Mouse (Mus musculus) midbrain, embryonic 16.5 days (tissue): Measurements from ENCODE around the gene Ggct. TPM values are rescaled to one million over a fixed set of nuclear protein-coding genes. Genes with fewer than 3 reads are reported as not detected.

Source experiments
- ATAC-seq: fragments of 200-750 bp; cut with Nextera tagmentation; 2 replicates; pipeline ENCODE4 v1.8.0; 2017; ENCODE audit warnings: moderate TSS enrichment
- H3K27ac ChIP-seq: fragments of 300-500 bp; sonication (generic); 2 replicates; pipeline ENCODE4 v1.5.1; 2014; ENCODE audit warnings: mild to moderate bottlenecking, low read length, mixed read lengths
- H3K27me3 ChIP-seq: fragments of 300-500 bp; sonication (generic); 2 replicates; pipeline ENCODE4 v1.6.1; 2014; ENCODE audit warnings: low read depth, low read length, mixed read lengths; ENCODE audit not compliant: control insufficient read depth, insufficient read depth
- H3K36me3 ChIP-seq: fragments of 300-500 bp; sonication (generic); 2 replicates; pipeline ENCODE4 v1.6.1; 2014; ENCODE audit warnings: mild to moderate bottlenecking, low read length, moderate library complexity, mixed read lengths; ENCODE audit not compliant: control insufficient read depth, insufficient read depth
- H3K4me1 ChIP-seq: fragments of 300-500 bp; sonication (generic); 2 replicates; pipeline ENCODE4 v1.6.1; 2014; ENCODE audit warnings: mild to moderate bottlenecking, low read length, mixed read lengths; ENCODE audit not compliant: control insufficient read depth, insufficient read depth
- H3K4me2 ChIP-seq: fragments of 300-500 bp; sonication (generic); 2 replicates; pipeline ENCODE4 v1.6.1; 2014; ENCODE audit warnings: mild to moderate bottlenecking, low read length, mixed read lengths
- H3K4me3 ChIP-seq: fragments of 300-500 bp; sonication (generic); 2 replicates; pipeline ENCODE4 v1.5.1; 2014; ENCODE audit warnings: low read depth, mild to moderate bottlenecking, low read length, moderate library complexity, mixed read lengths
- H3K9ac ChIP-seq: fragments of 300-500 bp; sonication (generic); 2 replicates; pipeline ENCODE4 v1.6.1; 2014; ENCODE audit warnings: low read depth, low read length, mixed read lengths
- H3K9me3 ChIP-seq: fragments of 300-500 bp; sonication (generic); replicated peaks from 2 replicates; pipeline ENCODE4 v1.6.1; 2014; ENCODE audit warnings: mild to moderate bottlenecking, low read length, mixed read lengths; ENCODE audit not compliant: control insufficient read depth, poor library complexity, severe bottlenecking
- WGBS: fragments of 180-500 bp; shearing (Covaris S2); extraction: QIAGEN DNeasy Blood & Tissue Kit; methylation state at CpG from one replicate; pipeline ENCODE4 v1.1.7; 2014; 5-methylcytosine and 5-hydroxymethylcytosine counted together
- polyA plus RNA-seq: library from polyadenylated mRNA; unstranded; fragments of >200 nt; fragmentation: Nextera tagmentation; extraction: Ambion mirVana; gene quantifications from 2 replicates; pipeline ENCODE4 v1.2.1, GENCODE M21; 2015

Gene Ggct
- 13.6 and 14.5 TPM in 2 replicates for polyA plus RNA-seq

GRCm38 (mm10) chr6:54992734-54993260, at the start of gene Ggct:
TSS of gene Ggct (minus strand) at chr6:54992950.
- peak; percentile 100 for ATAC-seq
- Histone ChIP-seq H3K4me1 (peaks cover 6% of the 10 kb centered on the region), H3K36me3 (no peaks in the 10 kb centered on the region), H3K27me3 (no peaks in the 10 kb centered on the region), H3K9me3 (no peaks in the 10 kb centered on the region), H3K4me2 (peak within 1 kb of the TSS; percentile 65), H3K9ac (peak within 1 kb of the TSS; percentile 77), H3K4me3 (peak within 1 kb of the TSS; percentile 66), H3K27ac (peak within 1 kb of the TSS; percentile 64)
- under 1% methylated on average over 41 of the region's 41 CpGs for WGBS

- ATAC-seq: no peak
- H3K27ac ChIP-seq: no peak overlapping the region
- H3K27me3 ChIP-seq: no peaks in the 10 kb centered on the region
- H3K4me1 ChIP-seq: peaks cover 27% of the 10 kb centered on the region
- no peak overlapping the region for H3K4me3 ChIP-seq
- H3K36me3 ChIP-seq: no peaks in the 10 kb centered on the region
- 76% methylated on average over 1 of the region's 1 CpGs for WGBS
- H3K9ac ChIP-seq: no peak overlapping the region
- H3K9me3 ChIP-seq: no peaks in the 10 kb centered on the region
- H3K4me2 ChIP-seq: no peak overlapping the region
Measured at GRCm38 (mm10) chr6:55040031-55040430, 47.3 kb upstream of the Ggct start.

GRCm38 (mm10) chr6:55039446-55039783, 46.7 kb upstream of the Ggct start:
- no peak overlapping the region for H3K27ac ChIP-seq
- WGBS: 80% methylated on average over 6 of the region's 6 CpGs
- peaks cover 26% of the 10 kb centered on the region for H3K4me1 ChIP-seq
- no peaks in the 10 kb centered on the region for H3K9me3 ChIP-seq
- peak overlapping the region; percentile 96; the same call in 1 of the 2 replicates for H3K9ac ChIP-seq
- H3K4me2 ChIP-seq: peak overlapping the region; percentile 77
- H3K27me3 ChIP-seq: no peaks in the 10 kb centered on the region
- no peak for ATAC-seq
- H3K4me3 ChIP-seq: peak overlapping the region; percentile 96
- H3K36me3 ChIP-seq: no peaks in the 10 kb centered on the region

- H3K4me3 ChIP-seq: peak overlapping the region; percentile 96
- peak overlapping the region; percentile 96 for H3K27ac ChIP-seq
- no peaks in the 10 kb centered on the region for H3K9me3 ChIP-seq
- H3K9ac ChIP-seq: peak overlapping the region; percentile 96
- 3% methylated on average over 12 of the region's 12 CpGs for WGBS
- H3K4me2 ChIP-seq: peak overlapping the region; percentile 77
- 0 out of 2 replicates have a peak, but pooled peaks have one; percentile 36 for ATAC-seq
- H3K27me3 ChIP-seq: no peaks in the 10 kb centered on the region
- peaks cover 22% of the 10 kb centered on the region for H3K4me1 ChIP-seq
- no peaks in the 10 kb centered on the region for H3K36me3 ChIP-seq
Measured at GRCm38 (mm10) chr6:55038671-55039445, 46.1 kb upstream of the Ggct start.

GRCm38 (mm10) chr6:55037799-55038670, 45.3 kb upstream of the Ggct start, which contains the start of gene Gars:
TSS of gene Gars (plus strand) at chr6:55038007.
- under 1% methylated on average over 87 of the region's 87 CpGs for WGBS
- Histone ChIP-seq H3K4me2 (peak within 1 kb of the TSS; percentile 77), H3K4me3 (peak within 1 kb of the TSS; percentile 96), H3K9ac (peak within 1 kb of the TSS; percentile 96), H3K4me1 (peaks cover 20% of the 10 kb centered on the region), H3K9me3 (no peaks in the 10 kb centered on the region), H3K27me3 (no peaks in the 10 kb centered on the region), H3K27ac (peak within 1 kb of the TSS; percentile 96), H3K36me3 (no peaks in the 10 kb centered on the region)
- peak; percentile 97 for ATAC-seq

GRCm38 (mm10) chr6:55036731-55037130, 44.0 kb upstream of the Ggct start:
- H3K4me1 ChIP-seq: peaks cover 20% of the 10 kb centered on the region
- no peak overlapping the region for H3K4me3 ChIP-seq

GRCm38 (mm10) chr6:55027642-55028041, 34.9 kb upstream of the Ggct start:
- no peaks in the 10 kb centered on the region for H3K36me3 ChIP-seq
- no peaks in the 10 kb centered on the region for H3K27me3 ChIP-seq
- H3K27ac ChIP-seq: no peak overlapping the region
- H3K4me2 ChIP-seq: no peak overlapping the region
- ATAC-seq: no peak
- WGBS: 46% methylated on average over 2 of the region's 2 CpGs
- H3K4me1 ChIP-seq: no peaks in the 10 kb centered on the region
- no peaks in the 10 kb centered on the region for H3K9me3 ChIP-seq
- no peak overlapping the region for H3K9ac ChIP-seq
- H3K4me3 ChIP-seq: no peak overlapping the region

More at GRCm38 (mm10) chr6:55036731-55037130, 44.0 kb upstream of the Ggct start:
- 93% methylated on average over 4 of the region's 4 CpGs for WGBS
- no peaks in the 10 kb centered on the region for H3K9me3 ChIP-seq
- H3K27ac ChIP-seq: no peak overlapping the region
- H3K4me2 ChIP-seq: no peak overlapping the region
- no peak for ATAC-seq
- no peaks in the 10 kb centered on the region for H3K27me3 ChIP-seq
- H3K9ac ChIP-seq: no peak overlapping the region
- no peaks in the 10 kb centered on the region for H3K36me3 ChIP-seq

- H3K9me3 ChIP-seq: no peaks in the 10 kb centered on the region
- 85% methylated on average over 7 of the region's 7 CpGs for WGBS
- no peak overlapping the region for H3K9ac ChIP-seq
Measured at GRCm38 (mm10) chr6:55021806-55022205, 29.1 kb upstream of the Ggct start.

More at GRCm38 (mm10) chr6:55021806-55022205, 29.1 kb upstream of the Ggct start:
- Histone ChIP-seq H3K4me2 (no peak overlapping the region), H3K27me3 (0 out of 2 replicates have a peak, but pooled peaks cover 4% of the 10 kb centered on the region), H3K4me3 (no peak overlapping the region), H3K36me3 (no peaks in the 10 kb centered on the region), H3K4me1 (no peaks in the 10 kb centered on the region), H3K27ac (no peak overlapping the region)
- no peak for ATAC-seq
